Mouse (Mus musculus) forebrain, embryonic 12.5 days (tissue): ENCODE data around the gene Crb3. TPM values are rescaled to one million over a fixed set of nuclear protein-coding genes. Genes with fewer than 3 reads are reported as not detected.
A peak's percentile ranks its signal among the peaks of the same experiment; 100 is the strongest.

Experiments used
- ATAC-seq: fragments of 200-750 bp; cut with Nextera tagmentation; 2 replicates; pipeline ENCODE4 v1.8.0; 2017; ENCODE audit warnings: moderate TSS enrichment; ENCODE audit not compliant: low FRiP score
- H3K27ac ChIP-seq: fragments of 300-500 bp; sonication (generic); 2 replicates; pipeline ENCODE4 v1.5.1; 2016; ENCODE audit warnings: mild to moderate bottlenecking
- H3K27me3 ChIP-seq: fragments of 300-500 bp; sonication (generic); 2 replicates; pipeline ENCODE4 v1.6.1; 2016; ENCODE audit warnings: mild to moderate bottlenecking
- H3K36me3 ChIP-seq: fragments of 300-500 bp; sonication (generic); replicated peaks from 2 replicates; pipeline ENCODE4 v1.6.1; 2016; ENCODE audit warnings: mild to moderate bottlenecking
- H3K4me1 ChIP-seq: fragments of 300-500 bp; sonication (generic); 2 replicates; pipeline ENCODE4 v1.6.1; 2016
- H3K4me2 ChIP-seq: fragments of 300-500 bp; sonication (generic); 2 replicates; pipeline ENCODE4 v1.6.1; 2016; ENCODE audit warnings: mild to moderate bottlenecking, moderate library complexity
- H3K4me3 ChIP-seq: fragments of 300-500 bp; sonication (generic); replicated peaks from 2 replicates; pipeline ENCODE4 v1.5.1; 2016; ENCODE audit warnings: mild to moderate bottlenecking
- H3K9ac ChIP-seq: fragments of 300-500 bp; sonication (generic); 2 replicates; pipeline ENCODE4 v1.6.1; 2016; ENCODE audit warnings: mild to moderate bottlenecking
- H3K9me3 ChIP-seq: fragments of 300-500 bp; sonication (generic); 2 replicates; pipeline ENCODE4 v1.6.1; 2016
- WGBS: fragments of 180-500 bp; shearing (Covaris S2); methylation state at CpG from one replicate; pipeline ENCODE4 v1.1.7; 2016; 5-methylcytosine and 5-hydroxymethylcytosine counted together
- polyA plus RNA-seq: library from polyadenylated mRNA; unstranded; fragments of >200 nt; fragmentation: Nextera tagmentation; extraction: Ambion mirVana; gene quantifications from 2 replicates; pipeline ENCODE4 v1.2.1, GENCODE M21; 2016

The Crb3 gene
- polyA plus RNA-seq, 1 experiment from 2014 or later, result 1.3 TPM

GRCm38 (mm10) chr17:57066908-57067307 lies 8.0 kb downstream of the Crb3 start:
- WGBS, result 62% methylated on average over 5 of the region's 5 CpGs
- Histone ChIP-seq H3K4me2 (no peak overlapping the region), H3K9ac (no peak overlapping the region), H3K36me3 (no peaks in the 10 kb centered on the region), H3K27me3 (peaks cover 35% of the 10 kb centered on the region), H3K4me1 (peaks cover 15% of the 10 kb centered on the region), H3K27ac (no peak overlapping the region), H3K9me3 (no peaks in the 10 kb centered on the region), H3K4me3 (no peak overlapping the region)
- no peak for ATAC-seq

DNA sequence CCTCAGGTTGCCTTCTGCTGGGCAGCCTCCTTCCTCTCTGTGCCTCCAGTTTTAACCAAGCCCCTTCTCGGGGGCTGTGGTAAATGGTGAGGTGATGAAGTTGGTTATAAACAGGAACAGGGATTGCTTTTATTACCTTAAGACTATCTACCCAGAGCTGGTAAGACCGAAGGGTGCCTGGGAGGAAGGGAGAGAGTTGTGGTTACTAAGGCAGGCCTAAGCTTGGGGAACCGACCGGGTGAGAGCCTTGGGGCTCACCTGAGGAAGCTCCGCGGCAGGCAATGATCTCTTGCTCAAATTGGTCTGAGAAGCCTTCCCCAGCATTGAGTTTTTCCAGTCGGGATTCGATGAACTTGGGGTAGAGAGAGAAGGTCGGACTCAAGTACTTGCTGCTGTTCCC lies 11.4 kb downstream of the Crb3 start:
- Histone ChIP-seq H3K9me3 (no peaks in the 10 kb centered on the region), H3K9ac (peak overlapping the region; percentile 12; the same call in 1 of the 2 replicates), H3K4me1 (peaks cover 7% of the 10 kb centered on the region; the same call in 1 of the 2 replicates), H3K36me3 (no peaks in the 10 kb centered on the region), H3K27ac (no peak overlapping the region), H3K4me3 (peak overlapping the region; percentile 24), H3K27me3 (peaks cover 6% of the 10 kb centered on the region; the same call in 1 of the 2 replicates), H3K4me2 (peak overlapping the region; percentile 46)
- 13% methylated on average over 9 of the region's 9 CpGs for WGBS
- ATAC-seq, result 0 out of 2 replicates have a peak, but pooled peaks have one; percentile 2

- ATAC-seq, result peak; percentile 80
- no peak overlapping the region for H3K9ac ChIP-seq
Observed at GRCm38 (mm10) chr17:57070699-57071098, 11.8 kb downstream of the Crb3 start.

DNA sequence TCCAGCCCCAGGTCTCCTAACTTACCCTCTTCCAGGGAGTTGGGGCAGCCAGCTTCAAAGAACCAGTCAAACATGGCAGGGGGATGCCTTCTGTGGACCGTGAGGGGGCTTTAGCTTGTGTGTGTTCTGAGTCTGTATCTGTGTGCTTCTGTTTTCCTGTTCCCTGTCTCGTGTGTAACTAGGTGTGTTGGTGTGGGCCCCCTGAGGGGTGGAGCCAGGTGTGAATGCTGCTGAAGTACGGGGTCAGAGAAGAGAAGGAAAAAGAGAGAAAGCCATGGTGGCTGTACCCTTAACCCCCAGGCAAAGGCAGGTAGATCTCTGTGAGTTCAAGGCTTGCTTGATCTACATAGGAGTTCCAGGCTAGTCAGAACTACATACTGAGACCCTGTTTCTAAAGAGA lies 18.0 kb downstream of the Crb3 start:
- ATAC-seq, result no peak
- Histone ChIP-seq H3K4me2 (no peak overlapping the region), H3K36me3 (peaks cover 23% of the 10 kb centered on the region), H3K4me1 (no peaks in the 10 kb centered on the region), H3K9me3 (no peaks in the 10 kb centered on the region), H3K4me3 (no peak overlapping the region), H3K27ac (no peak overlapping the region), H3K9ac (no peak overlapping the region), H3K27me3 (0 out of 2 replicates have a peak, but pooled peaks cover 5% of the 10 kb centered on the region)
- WGBS, result 61% methylated on average over 3 of the region's 3 CpGs

More at GRCm38 (mm10) chr17:57070699-57071098, 11.8 kb downstream of the Crb3 start:
- Histone ChIP-seq H3K4me1 (peaks cover 7% of the 10 kb centered on the region; the same call in 1 of the 2 replicates), H3K4me3 (peak overlapping the region; percentile 24), H3K27ac (no peak overlapping the region), H3K9me3 (no peaks in the 10 kb centered on the region), H3K36me3 (no peaks in the 10 kb centered on the region), H3K27me3 (0 out of 2 replicates have a peak, but pooled peaks cover 3% of the 10 kb centered on the region), H3K4me2 (peak overlapping the region; percentile 46)
- WGBS, result 4% methylated on average over 11 of the region's 11 CpGs

- 0 out of 2 replicates have a peak, but pooled peaks cover 5% of the 10 kb centered on the region for H3K27me3 ChIP-seq
- H3K4me2 ChIP-seq, result no peak within 1 kb of the TSS
- no peaks in the 10 kb centered on the region for H3K9me3 ChIP-seq
- no peak within 1 kb of the TSS for H3K27ac ChIP-seq
- WGBS, result 52% methylated on average over 6 of the region's 6 CpGs
- H3K4me1 ChIP-seq, result no peaks in the 10 kb centered on the region
- no peak within 1 kb of the TSS for H3K4me3 ChIP-seq
- no peak for ATAC-seq
- no peak within 1 kb of the TSS for H3K9ac ChIP-seq
- peaks cover 23% of the 10 kb centered on the region for H3K36me3 ChIP-seq
Observed at GRCm38 (mm10) chr17:57078336-57078735, 19.4 kb downstream of the Crb3 start, which contains the start of gene Dennd1c. Gene Dennd1c (minus strand): TSS chr17:57078514.

DNA sequence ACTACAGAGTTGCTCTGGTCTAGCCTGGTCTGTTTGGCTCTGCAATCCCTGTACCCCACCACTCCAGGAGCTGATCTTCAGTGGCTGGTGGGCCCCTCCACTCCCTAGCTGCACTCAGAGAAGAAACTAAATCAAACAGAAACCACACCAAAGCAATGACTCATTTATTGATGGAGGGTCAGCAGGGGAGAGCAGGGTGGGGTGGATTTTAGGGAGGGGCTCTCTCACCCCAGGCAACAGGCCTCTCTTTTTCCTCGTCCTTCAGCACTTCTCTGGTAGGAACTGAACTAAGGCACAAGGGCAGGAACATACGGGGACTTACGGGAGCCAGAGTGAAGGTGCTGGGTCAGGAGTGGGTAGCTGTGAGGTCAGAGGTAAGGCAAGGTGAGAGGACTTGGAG lies 21.0 kb downstream of the Crb3 start:
- Histone ChIP-seq H3K4me3 (no peak overlapping the region), H3K27ac (no peak overlapping the region), H3K9ac (no peak overlapping the region), H3K9me3 (no peaks in the 10 kb centered on the region), H3K4me2 (no peak overlapping the region), H3K27me3 (0 out of 2 replicates have a peak, but pooled peaks cover 3% of the 10 kb centered on the region), H3K36me3 (peaks cover 26% of the 10 kb centered on the region), H3K4me1 (peaks cover 4% of the 10 kb centered on the region; the same call in 1 of the 2 replicates)
- 84% methylated on average over 3 of the region's 3 CpGs for WGBS
- no peak for ATAC-seq

- Histone ChIP-seq H3K27ac (no peak overlapping the region), H3K4me2 (no peak overlapping the region), H3K36me3 (peaks cover 26% of the 10 kb centered on the region), H3K27me3 (0 out of 2 replicates have a peak, but pooled peaks cover 3% of the 10 kb centered on the region), H3K4me1 (peaks cover 8% of the 10 kb centered on the region), H3K9me3 (no peaks in the 10 kb centered on the region), H3K9ac (no peak overlapping the region), H3K4me3 (no peak overlapping the region)
- ATAC-seq, result no peak
- WGBS, result 94% methylated on average over 31 of the region's 31 CpGs
Observed at GRCm38 (mm10) chr17:57081234-57081842, 22.4 kb downstream of the Crb3 start.

GRCm38 (mm10) chr17:57082481-57082880 lies 23.6 kb downstream of the Crb3 start:
- Histone ChIP-seq H3K27me3 (0 out of 2 replicates have a peak, but pooled peaks cover 3% of the 10 kb centered on the region), H3K4me1 (peaks cover 17% of the 10 kb centered on the region), H3K36me3 (peaks cover 26% of the 10 kb centered on the region), H3K9me3 (no peaks in the 10 kb centered on the region), H3K27ac (no peak overlapping the region), H3K9ac (no peak overlapping the region), H3K4me2 (no peak overlapping the region), H3K4me3 (no peak overlapping the region)
- 92% methylated on average over 5 of the region's 5 CpGs for WGBS
- no peak for ATAC-seq

DNA sequence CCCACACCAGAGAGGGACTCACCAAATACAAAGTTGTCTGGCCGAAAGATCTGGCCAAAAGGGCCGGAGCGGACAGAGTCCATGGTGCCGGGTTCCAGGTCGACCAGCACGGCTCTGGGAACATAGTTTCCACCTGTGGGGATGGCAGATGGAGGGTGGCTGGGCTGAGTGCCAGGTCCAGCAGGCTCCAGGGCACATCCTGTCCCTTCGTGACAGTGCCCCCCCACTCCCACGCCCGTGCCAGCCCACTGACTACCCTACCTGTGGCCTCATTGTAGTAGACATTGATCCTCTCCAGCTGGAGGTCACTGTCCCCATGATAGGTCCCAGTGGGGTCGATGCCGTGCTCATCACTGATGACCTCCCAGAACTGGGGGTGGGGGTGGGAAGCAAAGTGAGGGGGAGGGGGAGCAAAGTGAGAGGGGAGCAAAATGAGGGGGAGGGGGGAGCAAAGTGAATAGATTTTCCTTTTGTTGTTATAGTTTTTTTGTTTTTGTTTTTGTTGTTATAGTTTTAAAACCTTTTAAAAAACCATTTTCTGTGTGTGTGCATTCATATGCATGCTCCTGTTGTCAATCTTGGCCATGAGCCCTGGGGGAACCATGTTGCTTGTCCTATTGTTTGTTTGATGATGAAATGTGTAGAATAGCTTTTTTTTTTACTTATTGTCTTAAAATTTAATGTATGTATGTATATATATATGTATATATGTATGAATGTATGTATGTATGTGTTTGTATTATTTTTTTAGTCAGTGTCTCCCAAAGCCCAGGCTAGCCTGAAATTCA lies 27.3 kb downstream of the Crb3 start:
- Histone ChIP-seq H3K4me3 (no peak overlapping the region; the same call in 1 of the 2 replicates), H3K36me3 (peaks cover 10% of the 10 kb centered on the region), H3K4me2 (peak overlapping the region; percentile 67), H3K27ac (no peak overlapping the region), H3K9ac (0 out of 2 replicates have a peak overlapping the region, but pooled peaks have one; percentile 71), H3K4me1 (peaks cover 21% of the 10 kb centered on the region), H3K27me3 (peaks cover 3% of the 10 kb centered on the region; the same call in 1 of the 2 replicates), H3K9me3 (no peaks in the 10 kb centered on the region)
- 92% methylated on average over 11 of the region's 11 CpGs for WGBS
- ATAC-seq, result no peak

GRCm38 (mm10) chr17:57087049-57087832 lies 28.3 kb downstream of the Crb3 start, which contains the start of gene Tubb4a:
Gene Tubb4a (minus strand): TSS chr17:57087782.
- WGBS, result under 1% methylated on average over 31 of the region's 31 CpGs
- peaks cover 21% of the 10 kb centered on the region for H3K4me1 ChIP-seq
- peak within 1 kb of the TSS; percentile 53 for H3K4me3 ChIP-seq
- peak within 1 kb of the TSS; percentile 71 for H3K9ac ChIP-seq
- H3K27ac ChIP-seq, result peak within 1 kb of the TSS; percentile 53
- H3K36me3 ChIP-seq, result peaks cover 4% of the 10 kb centered on the region
- no peaks in the 10 kb centered on the region for H3K9me3 ChIP-seq
- ATAC-seq, result peak; percentile 95
- peaks cover 3% of the 10 kb centered on the region; the same call in 1 of the 2 replicates for H3K27me3 ChIP-seq
- peak within 1 kb of the TSS; percentile 67 for H3K4me2 ChIP-seq

GRCm38 (mm10) chr17:57094222-57094621 lies 35.3 kb downstream of the Crb3 start:
- Histone ChIP-seq H3K9me3 (no peaks in the 10 kb centered on the region), H3K36me3 (no peaks in the 10 kb centered on the region), H3K9ac (no peak overlapping the region), H3K27ac (no peak overlapping the region), H3K4me2 (no peak overlapping the region), H3K4me3 (no peak overlapping the region), H3K27me3 (peaks cover 3% of the 10 kb centered on the region; the same call in 1 of the 2 replicates), H3K4me1 (peaks cover 12% of the 10 kb centered on the region; the same call in 1 of the 2 replicates)
- WGBS, result 93% methylated on average over 3 of the region's 3 CpGs
- no peak for ATAC-seq
